Mouse (Mus musculus) ES-Bruce4 (cell line): ENCODE measurements at regions not wholly inside any gene's neighbourhood (a gene's known extent, or its start where the extent isn't known, plus 50 kb on each side); places are given as distances from the start of the nearest gene placed in this dataset.

ENCODE experiments used
- CTCF ChIP-seq: IDR thresholded peaks from one replicate; pipeline ENCODE4 v1.8.1; 2011; ENCODE audit warnings: low read depth, low read length
- EP300 ChIP-seq: IDR thresholded peaks from 2 replicates; pipeline ENCODE4 v1.6.1; 2011; ENCODE audit warnings: low read depth, low read length; ENCODE audit not compliant: insufficient read depth
- POLR2A ChIP-seq: IDR thresholded peaks from one replicate; pipeline ENCODE4 v1.8.1; 2011; ENCODE audit warnings: low read length; ENCODE audit not compliant: insufficient read depth

DNA sequence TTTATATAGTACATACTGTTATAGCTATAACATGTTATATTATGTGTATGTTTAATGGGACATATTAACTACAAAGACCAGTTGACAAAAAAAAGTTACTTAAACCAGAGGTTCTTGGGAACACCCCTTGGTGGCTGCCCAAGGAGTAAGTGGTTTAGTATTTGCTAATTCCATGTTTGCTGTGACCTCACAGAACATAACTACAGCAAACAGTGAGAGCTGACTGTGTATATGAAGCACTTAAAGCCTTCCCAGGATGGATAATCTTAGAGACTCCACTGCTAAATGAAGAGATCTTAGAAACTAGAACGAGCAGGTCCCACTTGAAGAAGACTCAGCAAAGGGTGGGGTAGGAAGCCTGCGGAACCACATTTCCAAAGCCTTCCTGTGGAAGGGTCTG, 263.9 kb downstream of the Gm19410 start:
- TF ChIP-seq POLR2A, result no peak
- no peak for TF ChIP-seq EP300
- no peak for TF ChIP-seq CTCF
